Mouse (Mus musculus) forebrain, embryonic 12.5 days (tissue): ENCODE results near the gene Zfp607b. TPM values are rescaled to one million over a fixed set of nuclear protein-coding genes. Genes with fewer than 3 reads are reported as not detected.

Experiments used
- ATAC-seq: fragments of 200-750 bp; cut with Nextera tagmentation; 2 replicates; pipeline ENCODE4 v1.8.0; 2017; ENCODE audit warnings: moderate TSS enrichment; ENCODE audit not compliant: low FRiP score
- H3K27ac ChIP-seq: fragments of 300-500 bp; sonication (generic); 2 replicates; pipeline ENCODE4 v1.5.1; 2016; ENCODE audit warnings: mild to moderate bottlenecking
- H3K27me3 ChIP-seq: fragments of 300-500 bp; sonication (generic); 2 replicates; pipeline ENCODE4 v1.6.1; 2016; ENCODE audit warnings: mild to moderate bottlenecking
- H3K36me3 ChIP-seq: fragments of 300-500 bp; sonication (generic); replicated peaks from 2 replicates; pipeline ENCODE4 v1.6.1; 2016; ENCODE audit warnings: mild to moderate bottlenecking
- H3K4me1 ChIP-seq: fragments of 300-500 bp; sonication (generic); 2 replicates; pipeline ENCODE4 v1.6.1; 2016
- H3K4me2 ChIP-seq: fragments of 300-500 bp; sonication (generic); 2 replicates; pipeline ENCODE4 v1.6.1; 2016; ENCODE audit warnings: mild to moderate bottlenecking, moderate library complexity
- H3K4me3 ChIP-seq: fragments of 300-500 bp; sonication (generic); replicated peaks from 2 replicates; pipeline ENCODE4 v1.5.1; 2016; ENCODE audit warnings: mild to moderate bottlenecking
- H3K9ac ChIP-seq: fragments of 300-500 bp; sonication (generic); 2 replicates; pipeline ENCODE4 v1.6.1; 2016; ENCODE audit warnings: mild to moderate bottlenecking
- H3K9me3 ChIP-seq: fragments of 300-500 bp; sonication (generic); 2 replicates; pipeline ENCODE4 v1.6.1; 2016
- WGBS: fragments of 180-500 bp; shearing (Covaris S2); methylation state at CpG from one replicate; pipeline ENCODE4 v1.1.7; 2016; 5-methylcytosine and 5-hydroxymethylcytosine counted together
- polyA plus RNA-seq: library from polyadenylated mRNA; unstranded; fragments of >200 nt; fragmentation: Nextera tagmentation; extraction: Ambion mirVana; gene quantifications from 2 replicates; pipeline ENCODE4 v1.2.1, GENCODE M21; 2016

Zfp607b gene
- 9.6 and 10.1 TPM in 2 replicates for polyA plus RNA-seq

- no peaks in the 10 kb centered on the region for H3K27me3 ChIP-seq
- no peaks in the 10 kb centered on the region for H3K9me3 ChIP-seq
- peak within 1 kb of the TSS; percentile 69 for H3K4me2 ChIP-seq
- peak within 1 kb of the TSS; percentile 44 for H3K4me3 ChIP-seq
- under 1% methylated on average over 19 of the region's 19 CpGs for WGBS
- peaks cover 25% of the 10 kb centered on the region for H3K4me1 ChIP-seq
- peak; percentile 98 for ATAC-seq
- peak within 1 kb of the TSS; percentile 68 for H3K9ac ChIP-seq
- peak within 1 kb of the TSS; percentile 87 for H3K27ac ChIP-seq
- peaks cover 3% of the 10 kb centered on the region; the same call in 1 of the 2 replicates for H3K36me3 ChIP-seq
These were observed at the start of gene Zfp607b for GRCm38 (mm10) chr7:27688815-27689612. Zfp607b (plus strand) TSS chr7:27689340.

GRCm38 (mm10) chr7:27644471-27644870 is 44.7 kb upstream of the Zfp607b start:
- H3K4me2 ChIP-seq: no peak overlapping the region
- WGBS: 50% methylated on average over 1 of the region's 1 CpGs

GRCm38 (mm10) chr7:27646516-27646915 is 42.6 kb upstream of the Zfp607b start:
- WGBS: 85% methylated on average over 7 of the region's 7 CpGs
- Histone ChIP-seq H3K36me3 (no peaks in the 10 kb centered on the region), H3K9ac (no peak overlapping the region), H3K9me3 (no peaks in the 10 kb centered on the region), H3K27me3 (no peaks in the 10 kb centered on the region), H3K27ac (no peak overlapping the region), H3K4me2 (no peak overlapping the region), H3K4me1 (no peaks in the 10 kb centered on the region; the same call in 1 of the 2 replicates), H3K4me3 (no peak overlapping the region)
- no peak for ATAC-seq

More at GRCm38 (mm10) chr7:27644471-27644870, 44.7 kb upstream of the Zfp607b start:
- Histone ChIP-seq H3K27ac (no peak overlapping the region), H3K36me3 (peaks cover 7% of the 10 kb centered on the region), H3K27me3 (no peaks in the 10 kb centered on the region), H3K4me3 (no peak overlapping the region), H3K9ac (no peak overlapping the region), H3K9me3 (no peaks in the 10 kb centered on the region), H3K4me1 (no peaks in the 10 kb centered on the region)
- ATAC-seq: no peak

- no peak for ATAC-seq
- H3K27ac ChIP-seq: no peak overlapping the region
- no peak overlapping the region for H3K4me3 ChIP-seq
- H3K27me3 ChIP-seq: peaks cover 4% of the 10 kb centered on the region
- no peak overlapping the region for H3K9ac ChIP-seq
- no peak overlapping the region for H3K4me2 ChIP-seq
- H3K36me3 ChIP-seq: no peaks in the 10 kb centered on the region
- 85% methylated on average over 6 of the region's 6 CpGs for WGBS
- H3K9me3 ChIP-seq: no peaks in the 10 kb centered on the region
- no peaks in the 10 kb centered on the region; the same call in 1 of the 2 replicates for H3K4me1 ChIP-seq
These were observed 41.7 kb upstream of the Zfp607b start for GRCm38 (mm10) chr7:27647281-27648002.

- WGBS: 96% methylated on average over 11 of the region's 11 CpGs
- ATAC-seq: no peak
These were observed 39.4 kb upstream of the Zfp607b start for GRCm38 (mm10) chr7:27649723-27650122.

GRCm38 (mm10) chr7:27650949-27651348 is 38.2 kb upstream of the Zfp607b start:
- ATAC-seq: no peak
- Histone ChIP-seq H3K9me3 (no peaks in the 10 kb centered on the region), H3K9ac (no peak overlapping the region), H3K36me3 (peaks cover 5% of the 10 kb centered on the region), H3K27me3 (peaks cover 31% of the 10 kb centered on the region), H3K27ac (no peak overlapping the region), H3K4me2 (peak overlapping the region; percentile 19; the same call in 1 of the 2 replicates), H3K4me1 (peaks cover 14% of the 10 kb centered on the region), H3K4me3 (peak overlapping the region; percentile 11; the same call in 1 of the 2 replicates)
- 9% methylated on average over 10 of the region's 10 CpGs for WGBS

More at GRCm38 (mm10) chr7:27649723-27650122, 39.4 kb upstream of the Zfp607b start:
- H3K4me1 ChIP-seq: peaks cover 10% of the 10 kb centered on the region
- no peak overlapping the region for H3K27ac ChIP-seq
- H3K9me3 ChIP-seq: no peaks in the 10 kb centered on the region
- H3K27me3 ChIP-seq: peaks cover 25% of the 10 kb centered on the region
- H3K36me3 ChIP-seq: no peaks in the 10 kb centered on the region
- no peak overlapping the region for H3K9ac ChIP-seq
- no peak overlapping the region for H3K4me2 ChIP-seq
- no peak overlapping the region for H3K4me3 ChIP-seq

GRCm38 (mm10) chr7:27653681-27654437 is 35.3 kb upstream of the Zfp607b start, which contains the start of gene Ttc9b:
Ttc9b (plus strand) TSS chr7:27653915.
- peak within 1 kb of the TSS; percentile 68 for H3K9ac ChIP-seq
- peak within 1 kb of the TSS; percentile 87 for H3K4me2 ChIP-seq
- H3K4me1 ChIP-seq: peaks cover 20% of the 10 kb centered on the region
- peaks cover 27% of the 10 kb centered on the region for H3K36me3 ChIP-seq
- H3K27me3 ChIP-seq: peaks cover 57% of the 10 kb centered on the region
- ATAC-seq: peak; percentile 85
- no peaks in the 10 kb centered on the region for H3K9me3 ChIP-seq
- H3K27ac ChIP-seq: peak within 1 kb of the TSS; percentile 91
- 1% methylated on average over 62 of the region's 62 CpGs for WGBS
- peak within 1 kb of the TSS; percentile 64 for H3K4me3 ChIP-seq

GRCm38 (mm10) chr7:27654607-27655276 is 34.4 kb upstream of the Zfp607b start:
- Histone ChIP-seq H3K9me3 (no peaks in the 10 kb centered on the region), H3K4me2 (peak overlapping the region; percentile 87), H3K4me3 (peak overlapping the region; percentile 64)

GRCm38 (mm10) chr7:27655545-27655944 is 33.6 kb upstream of the Zfp607b start:
- H3K4me1 ChIP-seq: peaks cover 20% of the 10 kb centered on the region
- H3K4me3 ChIP-seq: no peak overlapping the region
- ATAC-seq: no peak
- peaks cover 38% of the 10 kb centered on the region for H3K36me3 ChIP-seq
- H3K9me3 ChIP-seq: no peaks in the 10 kb centered on the region
- H3K27me3 ChIP-seq: peaks cover 65% of the 10 kb centered on the region
- H3K27ac ChIP-seq: no peak overlapping the region
- H3K9ac ChIP-seq: peak overlapping the region; percentile 12; the same call in 1 of the 2 replicates
- WGBS: 83% methylated on average over 11 of the region's 11 CpGs
- H3K4me2 ChIP-seq: no peak overlapping the region

More at GRCm38 (mm10) chr7:27654607-27655276, 34.4 kb upstream of the Zfp607b start:
- ATAC-seq: no peak
- Histone ChIP-seq H3K27me3 (peaks cover 65% of the 10 kb centered on the region), H3K27ac (no peak overlapping the region), H3K9ac (no peak overlapping the region), H3K36me3 (peaks cover 32% of the 10 kb centered on the region), H3K4me1 (peaks cover 20% of the 10 kb centered on the region)
- 68% methylated on average over 20 of the region's 20 CpGs for WGBS

- 88% methylated on average over 16 of the region's 16 CpGs for WGBS
- Histone ChIP-seq H3K9me3 (no peaks in the 10 kb centered on the region), H3K27ac (no peak overlapping the region), H3K9ac (no peak overlapping the region), H3K4me1 (peaks cover 20% of the 10 kb centered on the region), H3K4me3 (no peak overlapping the region), H3K4me2 (no peak overlapping the region), H3K27me3 (peaks cover 65% of the 10 kb centered on the region), H3K36me3 (peaks cover 45% of the 10 kb centered on the region)
- no peak for ATAC-seq
These were observed 32.5 kb upstream of the Zfp607b start for GRCm38 (mm10) chr7:27656600-27656999.

- Histone ChIP-seq H3K9me3 (no peaks in the 10 kb centered on the region), H3K27ac (no peak overlapping the region), H3K36me3 (peaks cover 49% of the 10 kb centered on the region), H3K4me1 (peaks cover 20% of the 10 kb centered on the region), H3K9ac (no peak overlapping the region), H3K4me2 (no peak overlapping the region), H3K4me3 (no peak overlapping the region), H3K27me3 (peaks cover 57% of the 10 kb centered on the region)
- WGBS: 35% methylated on average over 48 of the region's 53 CpGs
- ATAC-seq: no peak
These were observed 31.2 kb upstream of the Zfp607b start for GRCm38 (mm10) chr7:27657824-27658395.
